Mouse (Mus musculus) cerebellum, postnatal 36 days (tissue): Measurements from ENCODE around the gene Pax1.
A peak's percentile ranks its signal among the peaks of the same experiment; 100 is the strongest.

Experiments
- DNase-seq, 2 experiments: peaks; one replicate each; pipeline ENCODE4 v3.0.0; 2021 to 2022; ENCODE audit warnings: mixed read lengths in 2 of 2

Gene Pax1

DNA sequence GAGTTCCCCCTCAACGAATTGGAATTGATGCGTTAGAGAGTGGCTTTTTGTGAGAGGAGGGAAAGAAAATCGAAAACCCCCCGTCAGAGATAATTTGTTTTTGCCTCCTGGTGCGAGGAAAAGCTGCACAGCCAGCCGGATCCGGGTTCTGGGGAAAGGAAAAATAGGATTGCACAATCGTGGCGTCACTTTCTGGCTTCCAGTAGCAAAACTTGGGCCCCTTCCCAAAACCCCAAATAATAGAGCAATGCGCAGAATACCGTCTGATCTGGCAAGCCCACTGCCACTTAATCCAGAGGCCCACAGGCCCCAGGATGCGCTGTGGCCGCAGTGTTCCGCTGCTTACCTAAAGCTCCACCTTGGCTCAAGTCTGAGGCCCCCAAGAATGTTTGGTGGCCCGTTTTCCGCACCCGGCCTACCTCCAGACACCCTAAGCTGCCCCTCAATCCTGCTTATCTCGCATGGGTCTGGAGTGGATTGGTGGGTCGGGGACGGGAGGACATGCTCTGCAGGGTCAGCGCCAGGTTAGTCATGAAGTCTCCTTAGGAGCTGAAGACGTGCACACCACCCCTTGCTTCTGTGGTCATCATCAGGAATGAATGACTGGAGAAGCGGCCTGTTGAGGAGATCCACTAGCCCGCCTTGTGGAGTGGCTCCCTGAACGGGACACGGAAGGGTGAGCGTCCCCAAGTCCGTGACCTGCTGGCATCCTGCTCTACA lies 11.4 kb downstream of the Pax1 start:
- DNase-seq: no peak

- DNase-seq: no peak
Observed at GRCm38 (mm10) chr2:147373667-147374007, 11.9 kb downstream of the Pax1 start.

DNA sequence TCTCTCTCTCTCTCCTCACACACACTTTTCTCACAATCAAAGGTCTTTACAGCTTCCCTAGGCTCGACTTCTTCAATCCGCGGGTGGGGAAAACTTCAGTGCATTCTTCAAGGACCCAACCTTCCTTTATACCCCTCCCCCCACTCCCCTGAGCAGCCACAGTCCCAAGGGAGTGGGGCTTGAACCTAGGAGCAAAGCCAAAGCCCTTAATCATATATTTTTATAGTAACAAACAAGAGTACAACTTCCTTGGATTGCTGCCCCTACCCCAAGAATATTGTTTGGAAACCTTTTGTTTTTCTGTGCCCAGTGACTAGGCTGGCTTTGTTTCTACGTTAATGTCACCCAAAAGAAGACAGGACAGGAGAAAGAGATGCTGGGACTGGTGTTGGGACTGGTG lies 12.5 kb downstream of the Pax1 start:
- no peak for DNase-seq

- DNase-seq: no peak
Observed at GRCm38 (mm10) chr2:147375019-147375715, 13.4 kb downstream of the Pax1 start.

DNA sequence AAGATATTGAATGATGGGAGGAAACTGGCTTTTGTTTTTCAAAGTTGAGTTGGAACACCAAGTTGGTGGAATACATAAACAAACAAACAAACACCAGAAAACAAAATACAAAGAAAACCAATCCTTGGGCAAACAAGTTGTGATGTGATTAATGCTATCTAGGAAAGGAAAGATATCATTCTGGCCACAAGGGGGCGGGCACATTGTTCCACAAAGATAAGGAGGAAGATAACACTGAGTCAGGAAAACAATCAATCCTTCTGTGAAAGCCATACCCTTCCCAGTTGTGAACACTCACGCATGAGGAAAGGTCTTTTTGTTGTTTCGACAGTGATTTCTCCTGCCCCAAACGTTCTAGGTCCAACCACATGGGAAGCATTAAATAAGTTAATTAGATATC lies 17.2 kb downstream of the Pax1 start:
- peak; percentile 15 to 20 for DNase-seq

DNA sequence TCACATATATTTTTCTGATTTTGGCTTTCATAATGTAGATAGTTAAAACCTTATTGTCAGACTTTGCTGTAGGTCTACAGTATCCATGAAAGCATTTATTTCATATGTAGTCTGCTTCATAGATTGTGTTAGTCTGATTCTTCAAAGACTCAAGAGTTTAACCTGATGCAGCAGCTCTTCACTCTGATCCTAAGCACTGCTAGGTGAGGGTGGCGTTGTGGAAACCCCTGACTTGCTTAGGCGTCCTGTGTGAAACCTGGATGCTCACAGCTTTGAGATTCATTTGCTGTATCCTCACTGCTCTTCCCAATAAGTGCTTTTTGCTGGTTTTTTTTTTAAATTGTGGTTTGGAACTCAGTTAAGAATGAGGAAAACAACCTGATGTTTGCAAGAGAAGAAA lies 21.6 kb downstream of the Pax1 start:
- no peak for DNase-seq

DNA sequence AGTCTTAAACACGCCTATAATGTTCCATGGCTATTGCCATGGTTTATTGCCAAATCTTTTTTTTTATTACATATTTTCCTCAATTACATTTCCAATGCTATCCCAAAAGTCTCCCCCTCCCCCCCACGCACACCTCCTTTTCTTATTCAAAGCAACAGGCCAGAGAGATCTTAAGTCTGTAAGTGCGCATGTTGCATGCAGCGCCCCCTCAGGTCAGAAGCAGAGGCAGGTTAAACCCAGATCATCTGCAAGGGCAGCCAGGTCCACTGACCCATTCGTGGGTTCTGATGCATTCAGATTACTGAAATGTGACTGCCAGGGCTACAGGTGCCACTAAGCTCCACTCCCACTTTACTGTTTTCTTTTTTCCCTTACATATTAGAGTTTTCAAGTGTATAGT lies 25.2 kb downstream of the Pax1 start:
- DNase-seq: no peak

GRCm38 (mm10) chr2:147409323-147409722 lies 47.6 kb downstream of the Pax1 start:
- no peak for DNase-seq

DNA sequence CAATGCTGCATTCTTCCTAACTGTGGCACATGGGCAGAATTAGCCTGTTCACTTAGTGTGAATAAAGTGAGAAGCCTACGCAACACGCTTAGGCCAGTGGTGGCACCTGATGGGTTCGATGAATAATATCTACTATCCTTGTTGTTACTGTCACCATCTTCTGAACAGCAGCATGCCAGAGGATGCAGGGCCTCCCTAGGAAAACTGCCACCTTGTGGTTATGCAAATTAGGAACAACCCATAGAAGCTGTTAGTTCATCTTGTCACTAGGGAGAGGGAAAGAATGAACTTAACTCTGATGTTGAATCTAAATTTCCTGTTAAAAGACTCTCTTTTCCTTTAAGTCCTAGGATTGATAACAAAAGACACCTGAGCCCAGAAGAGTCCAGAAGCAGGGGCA lies 53.3 kb downstream of the Pax1 start:
- DNase-seq: no peak

DNA sequence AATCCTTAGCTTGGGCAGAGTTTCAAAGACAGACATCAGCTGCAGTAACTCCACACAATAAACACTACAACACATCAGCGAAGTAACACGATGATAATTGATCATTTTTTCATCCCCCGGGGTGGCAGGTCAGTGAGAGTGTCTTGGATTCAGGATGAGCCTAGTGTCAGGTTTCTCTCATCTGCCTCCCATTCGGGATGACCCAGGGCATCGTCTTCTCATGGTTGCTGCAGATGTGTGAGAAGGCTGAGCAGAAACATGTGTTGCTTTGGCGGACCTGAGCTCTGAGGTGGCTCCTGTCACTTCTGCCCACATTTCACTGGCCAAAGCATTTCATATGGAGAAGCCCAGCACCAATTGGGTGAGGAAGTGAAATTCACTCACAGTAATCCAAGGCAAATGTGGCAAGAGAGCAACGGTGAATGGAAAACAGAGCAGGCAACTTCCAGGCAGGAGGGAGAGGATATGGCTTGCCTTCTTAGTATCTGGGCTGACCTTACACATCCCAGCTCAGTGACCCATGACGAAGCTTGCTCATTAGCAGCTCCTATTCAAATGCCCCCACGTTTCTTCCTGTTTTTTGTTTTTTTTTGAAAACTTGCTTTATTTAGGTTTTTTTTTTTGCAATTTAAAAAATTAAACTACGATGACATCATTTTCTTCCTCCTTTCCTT lies 63.0 kb downstream of the Pax1 start:
- DNase-seq: no peak

DNA sequence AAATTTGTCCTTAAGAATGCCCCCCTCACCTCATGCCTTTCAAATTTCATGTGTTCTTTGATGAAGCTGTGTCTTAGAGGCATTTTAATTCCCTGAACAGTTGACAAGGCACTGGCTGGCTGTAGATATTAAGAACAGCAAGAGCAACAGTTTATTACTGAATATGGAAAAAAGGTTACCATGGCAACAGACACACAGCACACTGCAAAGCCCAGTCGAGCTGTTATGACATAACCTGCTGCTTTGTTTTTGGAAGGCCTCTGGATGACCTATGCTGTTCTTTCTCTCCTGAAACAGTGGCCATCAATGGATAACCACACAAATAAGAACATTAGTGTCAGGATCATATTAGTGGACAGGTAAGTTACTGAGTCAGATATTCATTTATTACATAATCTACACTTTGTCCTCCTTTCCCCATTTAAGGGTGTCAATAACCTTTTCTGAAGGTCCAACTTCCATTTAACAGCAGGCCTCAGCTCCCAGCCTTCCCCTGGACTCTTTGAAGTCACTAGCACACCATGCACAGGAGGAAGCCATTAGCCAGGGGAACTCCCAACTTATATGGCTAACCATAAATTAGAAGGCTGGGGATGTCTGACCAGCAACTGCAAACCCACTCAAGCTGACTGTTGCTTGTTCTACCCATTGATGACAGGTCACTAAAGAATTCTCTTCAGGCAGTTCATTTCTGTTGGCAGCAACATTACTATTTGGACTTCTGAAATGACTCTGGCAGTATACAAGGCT lies 68.1 kb downstream of the Pax1 start:
- no peak for DNase-seq

- DNase-seq: no peak
Observed at GRCm38 (mm10) chr2:147433120-147433519, 71.4 kb downstream of the Pax1 start.
